Mouse (Mus musculus) CD4-positive, CD25-positive, alpha-beta regulatory T cell, adult 2 months (primary cell): ENCODE measurements around the gene Gm11236.
"Not testable (repeated sequence)": the region's sequence is repeated elsewhere in the genome, so short reads cannot be mapped to it uniquely, and the experiment has no call there.

ENCODE experiments used
- DNase-seq: peaks from one replicate; pipeline ENCODE4 v3.0.0-alpha.2; 2012; ENCODE audit warnings: low read depth, low spot score

Gene Gm11236

GRCm38 (mm10) chr4:73637821-73638220 is at the start of gene Gm11236:
TSS of gene Gm11236 (plus strand) at chr4:73638121.
- not testable (repeated sequence) for DNase-seq

- DNase-seq, result no peak
Observed at GRCm38 (mm10) chr4:73599248-73599647, 38.7 kb upstream of the Gm11236 start.

- DNase-seq, result not testable (repeated sequence)
Observed at GRCm38 (mm10) chr4:73607581-73607980, 30.3 kb upstream of the Gm11236 start, which contains the start of gene Gm11238. TSS of gene Gm11238 (plus strand) at chr4:73607881.

GRCm38 (mm10) chr4:73622684-73623083 is 15.2 kb upstream of the Gm11236 start, which contains the start of gene Gm11237:
TSS of gene Gm11237 (plus strand) at chr4:73622984.
- not testable (repeated sequence) for DNase-seq

GRCm38 (mm10) chr4:73661864-73662263 is 23.9 kb downstream of the Gm11236 start:
- DNase-seq, result not testable (repeated sequence)

- not testable (repeated sequence) for DNase-seq
Observed at GRCm38 (mm10) chr4:73668054-73668453, 30.1 kb downstream of the Gm11236 start, which contains the start of gene Gm11239. TSS of gene Gm11239 (plus strand) at chr4:73668354.

GRCm38 (mm10) chr4:73683216-73683615 is 45.3 kb downstream of the Gm11236 start, which contains the start of gene Gm428:
TSS of gene Gm428 (plus strand) at chr4:73683516.
- DNase-seq, result not testable (repeated sequence)
